Mouse (Mus musculus) adrenal gland, adult 2 months (tissue): ENCODE data around the gene Pnp2. TPM values are rescaled to one million over a fixed set of nuclear protein-coding genes. Genes with fewer than 3 reads are reported as not detected.

ENCODE experiments used
- DNase-seq: peaks from one replicate; pipeline ENCODE4 v3.0.0; 2021
- polyA plus RNA-seq: library from polyadenylated mRNA; depleted of rRNA; stranded (reverse); fragments of >200 nt; gene quantifications from 2 replicates; pipeline ENCODE4 v1.2.3, GENCODE M21; 2012; rRNA removed
- total RNA-seq, 2 experiments: library from RNA; stranded (reverse); gene quantifications; 2 replicates each; pipeline ENCODE4 v1.2.3; 2021

Gene Pnp2
- total and polyA plus RNA-seq, 3 experiments = 0.37 to 2.5 (median 1.5) TPM

- no peak for DNase-seq
Measured at GRCm38 (mm10) chr14:51008781-51009180, 53.0 kb downstream of the Pnp2 start.

GRCm38 (mm10) chr14:51009572-51009971 is 53.8 kb downstream of the Pnp2 start:
- peak; percentile 60 for DNase-seq

Other genes with a start within 250 kb of the Pnp2 start
- gene Olfr748, start 248.6 kb upstream of the Pnp2 start, total RNA-seq = not detected
- not detected in 2 replicates for gene Olfr748, start 248.6 kb upstream of the Pnp2 start, polyA plus RNA-seq
- not detected for gene Olfr749, start 210.9 kb upstream of the Pnp2 start, total RNA-seq
- not detected in 2 replicates for gene Olfr749, start 210.9 kb upstream of the Pnp2 start, polyA plus RNA-seq
- 10 to 100 TPM; 29.6 to 45.5 TPM for gene Ttc5, start 170.5 kb upstream of the Pnp2 start, total RNA-seq
- gene Ttc5, start 170.5 kb upstream of the Pnp2 start, polyA plus RNA-seq = 14.1 and 15.5 TPM in 2 replicates
- not detected for gene Ccnb1ip1, start 148.3 kb upstream of the Pnp2 start, total RNA-seq
- gene Ccnb1ip1, start 148.3 kb upstream of the Pnp2 start, polyA plus RNA-seq = not detected in 2 replicates
- 10 to 100 TPM; 22.3 to 26.0 TPM for gene Parp2, start 148.2 kb upstream of the Pnp2 start, total RNA-seq
- 3.5 and 4.0 TPM in 2 replicates for gene Parp2, start 148.2 kb upstream of the Pnp2 start, polyA plus RNA-seq
- 10 to 100 TPM; 15.5 to 17.5 TPM for gene Tep1, start 85.4 kb upstream of the Pnp2 start, total RNA-seq
- gene Tep1, start 85.4 kb upstream of the Pnp2 start, polyA plus RNA-seq = 16.0 and 18.9 TPM in 2 replicates
- gene Klhl33, start 58.5 kb upstream of the Pnp2 start, total RNA-seq = 1 to 10 TPM in 1 of 2 experiments, under 1 TPM in 1; 0.46 to 1.0 TPM
- 0.45 and 1.0 TPM in 2 replicates for gene Klhl33, start 58.5 kb upstream of the Pnp2 start, polyA plus RNA-seq
- gene Osgep, start 31.1 kb upstream of the Pnp2 start, total RNA-seq = 10 to 100 TPM; 37.7 to 45.0 TPM
- gene Osgep, start 31.1 kb upstream of the Pnp2 start, polyA plus RNA-seq = 149 and 171 TPM in 2 replicates
- gene Apex1, start 31.0 kb upstream of the Pnp2 start, total RNA-seq = 10 to 100 TPM; 54.7 to 80.9 TPM
- 20.9 and 27.1 TPM in 2 replicates for gene Apex1, start 31.0 kb upstream of the Pnp2 start, polyA plus RNA-seq
- gene Pip4p1, start 25.1 kb upstream of the Pnp2 start, total RNA-seq = 10 to 100 TPM; 56.7 to 69.6 TPM
- 120 and 125 TPM in 2 replicates for gene Pip4p1, start 25.1 kb upstream of the Pnp2 start, polyA plus RNA-seq
- 10 to 100 TPM; 31.2 to 46.1 TPM for gene Pnp, start 24.9 kb upstream of the Pnp2 start, total RNA-seq
- gene Pnp, start 24.9 kb upstream of the Pnp2 start, polyA plus RNA-seq = 10.1 and 12.3 TPM in 2 replicates
- 10 to 100 TPM; 45.4 to 64.1 TPM for gene Gm49342, start 11.5 kb upstream of the Pnp2 start, total RNA-seq
- gene Gm49342, start 11.5 kb upstream of the Pnp2 start, polyA plus RNA-seq = 2.9 and 4.5 TPM in 2 replicates
- gene Rnase10, start 51.8 kb downstream of the Pnp2 start, total RNA-seq = under 1 TPM; 0.24 to 0.26 TPM
- not detected in 2 replicates for gene Rnase10, start 51.8 kb downstream of the Pnp2 start, polyA plus RNA-seq
- gene Rnase9, start 85.9 kb downstream of the Pnp2 start, total RNA-seq = not detected
- gene Rnase9, start 85.9 kb downstream of the Pnp2 start, polyA plus RNA-seq = not detected in 2 replicates
- not detected for gene Rnase11, start 94.2 kb downstream of the Pnp2 start, total RNA-seq
- not detected in 2 replicates for gene Rnase11, start 94.2 kb downstream of the Pnp2 start, polyA plus RNA-seq
- gene Rnase12, start 101.7 kb downstream of the Pnp2 start, total RNA-seq = not detected
- not detected in 2 replicates for gene Rnase12, start 101.7 kb downstream of the Pnp2 start, polyA plus RNA-seq
- gene Olfr750, start 118.4 kb downstream of the Pnp2 start, total RNA-seq = under 1 TPM in 1 of 2 experiments, not detected in 1; 0.06 TPM
- not detected in 2 replicates for gene Olfr750, start 118.4 kb downstream of the Pnp2 start, polyA plus RNA-seq
- gene Rnase4, start 135.1 kb downstream of the Pnp2 start, total RNA-seq = 10 to 100 TPM; 45.5 to 71.4 TPM
- gene Rnase4, start 135.1 kb downstream of the Pnp2 start, polyA plus RNA-seq = 33.7 and 34.7 TPM in 2 replicates
- gene Ang, start 135.2 kb downstream of the Pnp2 start, total RNA-seq = 1 to 10 TPM; 4.4 to 7.7 TPM
- gene Ang, start 135.2 kb downstream of the Pnp2 start, polyA plus RNA-seq = 2.9 and 3.2 TPM in 2 replicates
- not detected for gene Eddm3b, start 158.4 kb downstream of the Pnp2 start, total RNA-seq
- gene Eddm3b, start 158.4 kb downstream of the Pnp2 start, polyA plus RNA-seq = not detected in 2 replicates
- gene Rnase6, start 167.9 kb downstream of the Pnp2 start, total RNA-seq = 1 to 10 TPM; 1.5 to 1.6 TPM
- gene Rnase6, start 167.9 kb downstream of the Pnp2 start, polyA plus RNA-seq = 0.89 and 0.92 TPM in 2 replicates
- 1 to 10 TPM in 1 of 2 experiments, not detected in 1; 2.3 TPM for gene Rnase1, start 190.8 kb downstream of the Pnp2 start, total RNA-seq
- gene Rnase1, start 190.8 kb downstream of the Pnp2 start, polyA plus RNA-seq = not detected in 2 replicates
- gene Rnase2b, start 206.3 kb downstream of the Pnp2 start, total RNA-seq = not detected
- not detected in 2 replicates for gene Rnase2b, start 206.3 kb downstream of the Pnp2 start, polyA plus RNA-seq
- gene Ang2, start 243.2 kb downstream of the Pnp2 start, total RNA-seq = not detected
- not detected in 2 replicates for gene Ang2, start 243.2 kb downstream of the Pnp2 start, polyA plus RNA-seq
- gene Ear14, start 247.4 kb downstream of the Pnp2 start, total RNA-seq = not detected
- not detected in 2 replicates for gene Ear14, start 247.4 kb downstream of the Pnp2 start, polyA plus RNA-seq